Mouse (Mus musculus) heart, embryonic 12.5 days (tissue): ENCODE results near the gene Csf3. TPM values are rescaled to one million over a fixed set of nuclear protein-coding genes. Genes with fewer than 3 reads are reported as not detected.
A peak's percentile ranks its signal among the peaks of the same experiment; 100 is the strongest.

Experiments
- ATAC-seq: fragments of 200-750 bp; cut with Nextera tagmentation; 2 replicates; pipeline ENCODE4 v1.8.0; 2017; ENCODE audit warnings: moderate TSS enrichment, moderate library complexity; ENCODE audit not compliant: insufficient number of reproducible peaks, low FRiP score
- H3K27ac ChIP-seq: fragments of 300-500 bp; sonication (generic); 2 replicates; pipeline ENCODE4 v1.5.1; 2016; ENCODE audit warnings: mild to moderate bottlenecking, moderate library complexity; ENCODE audit not compliant: poor library complexity, severe bottlenecking
- H3K27me3 ChIP-seq: fragments of 300-500 bp; sonication (generic); replicated peaks from 2 replicates; pipeline ENCODE4 v1.6.1; 2016; ENCODE audit warnings: mild to moderate bottlenecking, moderate library complexity
- H3K36me3 ChIP-seq: fragments of 300-500 bp; sonication (generic); 2 replicates; pipeline ENCODE4 v1.6.1; 2016; ENCODE audit warnings: mild to moderate bottlenecking, moderate library complexity
- H3K4me1 ChIP-seq: fragments of 300-500 bp; sonication (generic); replicated peaks from 2 replicates; pipeline ENCODE4 v1.6.1; 2016; ENCODE audit warnings: mild to moderate bottlenecking
- H3K4me2 ChIP-seq: fragments of 300-500 bp; sonication (generic); 2 replicates; pipeline ENCODE4 v1.6.1; 2016; ENCODE audit warnings: mild to moderate bottlenecking, moderate library complexity
- H3K4me3 ChIP-seq: fragments of 300-500 bp; sonication (generic); 2 replicates; pipeline ENCODE4 v1.5.1; 2016; ENCODE audit warnings: mild to moderate bottlenecking
- H3K9ac ChIP-seq: fragments of 300-500 bp; sonication (generic); 2 replicates; pipeline ENCODE4 v1.6.1; 2016; ENCODE audit warnings: mild to moderate bottlenecking, moderate library complexity
- H3K9me3 ChIP-seq: fragments of 300-500 bp; sonication (generic); replicated peaks from 2 replicates; pipeline ENCODE4 v1.6.1; 2016; ENCODE audit warnings: mild to moderate bottlenecking, moderate library complexity
- WGBS: fragments of 180-500 bp; shearing (Covaris S2); methylation state at CpG from one replicate; pipeline ENCODE4 v1.1.7; 2016; 5-methylcytosine and 5-hydroxymethylcytosine counted together
- polyA plus RNA-seq: library from polyadenylated mRNA; unstranded; fragments of >200 nt; fragmentation: Nextera tagmentation; extraction: Ambion mirVana; gene quantifications from 2 replicates; pipeline ENCODE4 v1.2.1, GENCODE M21; 2016

Csf3 gene
- polyA plus RNA-seq, 1 experiment from 2014 or later: not detected

DNA sequence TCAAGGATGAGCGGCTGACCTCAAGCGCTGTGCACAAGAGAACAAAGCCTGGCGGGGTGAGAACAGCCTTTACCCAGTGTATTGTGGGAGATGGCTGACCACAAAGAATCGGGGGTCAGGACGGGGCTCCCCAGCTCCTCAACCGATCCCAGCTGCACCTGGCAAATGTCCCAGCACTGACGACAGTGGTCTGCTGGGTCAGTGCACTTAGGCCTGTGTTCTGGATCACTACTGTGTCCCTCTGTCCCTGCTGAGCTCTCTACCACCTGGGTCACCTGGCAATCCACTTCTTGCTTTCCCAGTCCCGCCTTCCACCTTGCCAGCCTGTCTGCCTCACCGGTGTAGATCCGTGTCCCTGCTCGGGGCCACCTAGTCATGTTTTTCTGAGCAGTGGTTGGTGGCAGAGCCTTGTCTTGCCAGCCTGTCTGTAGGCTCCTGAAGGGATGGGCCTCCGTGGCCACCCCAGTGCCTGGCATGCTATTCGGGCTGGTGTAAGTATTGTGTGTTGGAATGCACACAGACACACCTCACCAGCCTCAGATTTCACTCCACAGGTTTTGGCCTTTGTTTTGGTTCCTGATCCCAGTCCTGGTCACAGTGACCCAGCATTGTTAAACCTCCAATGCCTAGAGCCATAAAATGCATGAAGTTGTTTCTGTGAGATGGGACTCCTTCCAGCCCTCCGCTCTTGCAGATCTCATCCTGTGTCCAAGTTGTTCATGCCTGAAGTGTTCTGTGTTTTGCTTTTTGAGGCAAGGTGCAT lies 4.4 kb upstream of the Csf3 start:
- Histone ChIP-seq H3K4me3 (no peak overlapping the region), H3K9me3 (no peaks in the 10 kb centered on the region), H3K9ac (no peak overlapping the region), H3K4me1 (peaks cover 16% of the 10 kb centered on the region; the same call in 1 of the 2 replicates), H3K36me3 (peaks cover 62% of the 10 kb centered on the region), H3K27me3 (0 out of 2 replicates have a peak, but pooled peaks cover 4% of the 10 kb centered on the region), H3K27ac (no peak overlapping the region), H3K4me2 (no peak overlapping the region)
- ATAC-seq: no peak
- WGBS: 84% methylated on average over 14 of the region's 14 CpGs

DNA sequence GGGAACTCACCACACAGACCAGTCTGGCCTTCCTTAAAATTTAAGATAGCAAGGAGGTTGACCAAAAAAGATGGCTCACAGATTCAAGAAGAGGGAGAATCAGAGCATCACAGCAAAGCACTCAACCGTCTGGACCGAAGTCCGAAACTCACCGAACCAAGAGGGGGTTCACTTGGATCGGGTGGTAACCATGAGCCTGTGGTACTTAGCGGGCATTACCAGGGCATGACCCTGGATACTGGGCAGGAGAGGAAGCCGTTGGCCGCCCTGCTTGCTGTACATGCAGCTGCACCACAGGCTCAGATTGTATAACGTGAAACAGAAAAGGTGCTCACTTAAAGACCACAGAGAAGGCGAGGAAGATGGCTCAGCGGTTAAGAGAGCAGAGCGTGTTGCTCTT lies 3.8 kb upstream of the Csf3 start:
- no peak overlapping the region for H3K27ac ChIP-seq
- H3K4me3 ChIP-seq: no peak overlapping the region
- ATAC-seq: no peak
- WGBS: 88% methylated on average over 12 of the region's 12 CpGs
- no peaks in the 10 kb centered on the region for H3K9me3 ChIP-seq
- 0 out of 2 replicates have a peak, but pooled peaks cover 4% of the 10 kb centered on the region for H3K27me3 ChIP-seq
- H3K36me3 ChIP-seq: peaks cover 56% of the 10 kb centered on the region
- H3K4me1 ChIP-seq: peaks cover 16% of the 10 kb centered on the region; the same call in 1 of the 2 replicates
- no peak overlapping the region for H3K4me2 ChIP-seq
- no peak overlapping the region for H3K9ac ChIP-seq

DNA sequence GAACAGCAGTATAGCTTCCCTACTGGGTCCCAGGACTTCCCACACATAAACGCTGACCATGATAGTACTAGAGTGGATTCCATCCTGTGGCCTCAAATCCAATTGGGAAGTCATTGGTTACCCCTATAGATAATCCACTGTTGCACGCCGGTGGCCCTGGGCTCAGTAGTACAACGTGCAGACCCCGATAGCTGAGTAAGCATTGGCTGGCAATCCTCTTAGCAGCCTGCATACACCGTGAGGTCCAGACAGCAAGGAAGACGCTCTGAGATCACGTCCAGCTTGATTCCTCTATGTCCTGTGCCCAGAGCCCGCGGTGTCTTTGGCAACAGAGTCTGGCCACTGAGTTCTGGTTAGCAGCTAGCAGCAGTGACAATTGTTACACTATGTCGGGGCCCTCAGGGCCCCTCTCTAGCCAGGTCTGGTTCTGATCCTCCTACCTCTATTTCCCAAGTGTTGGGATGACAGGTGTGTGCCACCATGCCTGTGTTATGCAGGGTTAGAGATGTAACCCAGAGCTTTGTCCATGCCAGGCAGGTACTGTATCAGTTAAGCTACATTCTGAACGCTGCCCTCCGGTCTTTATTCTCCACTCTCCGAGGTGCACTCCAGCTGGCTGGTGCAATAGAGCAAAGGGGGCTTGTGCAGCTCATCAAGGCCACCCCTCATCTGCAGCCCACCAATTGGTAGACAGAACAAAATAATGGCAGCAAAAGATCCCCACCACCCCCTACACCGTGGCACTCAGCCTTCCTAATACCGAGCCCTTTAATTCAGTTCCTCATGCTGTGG lies 2.0 kb upstream of the Csf3 start:
- Histone ChIP-seq H3K9ac (no peak overlapping the region), H3K27me3 (0 out of 2 replicates have a peak, but pooled peaks cover 4% of the 10 kb centered on the region), H3K4me2 (no peak overlapping the region), H3K36me3 (peaks cover 38% of the 10 kb centered on the region), H3K4me1 (peaks cover 12% of the 10 kb centered on the region; the same call in 1 of the 2 replicates), H3K27ac (no peak overlapping the region), H3K4me3 (no peak overlapping the region), H3K9me3 (no peaks in the 10 kb centered on the region)
- 84% methylated on average over 16 of the region's 16 CpGs for WGBS
- ATAC-seq: no peak

DNA sequence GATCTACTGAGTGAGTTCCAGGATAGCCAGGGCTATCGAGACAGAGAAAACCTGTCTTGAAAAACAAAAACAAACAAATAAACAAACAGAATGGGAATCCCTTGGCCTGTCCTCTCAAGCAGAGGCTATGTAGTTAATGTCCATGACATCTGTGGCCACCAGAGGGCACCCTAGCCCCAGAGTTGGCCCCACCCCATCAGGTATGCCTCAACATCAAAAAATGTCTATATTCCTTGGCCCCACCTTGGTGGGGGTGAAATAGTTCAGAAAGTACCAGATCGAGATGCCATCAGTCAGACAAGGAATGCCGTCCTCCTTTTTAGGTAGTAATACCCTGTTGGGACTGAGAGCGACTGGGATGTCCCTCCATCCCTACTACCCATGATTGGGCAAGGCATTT lies 1.2 kb upstream of the Csf3 start:
- 0 out of 2 replicates have a peak, but pooled peaks cover 4% of the 10 kb centered on the region for H3K27me3 ChIP-seq
- no peak overlapping the region for H3K9ac ChIP-seq
- H3K4me3 ChIP-seq: no peak overlapping the region
- no peak overlapping the region for H3K4me2 ChIP-seq
- no peak; the same call in 1 of the 2 replicates for ATAC-seq
- WGBS: 36% methylated on average over 4 of the region's 4 CpGs
- H3K4me1 ChIP-seq: peaks cover 8% of the 10 kb centered on the region; the same call in 1 of the 2 replicates
- no peak overlapping the region for H3K27ac ChIP-seq
- H3K36me3 ChIP-seq: peaks cover 37% of the 10 kb centered on the region
- H3K9me3 ChIP-seq: no peaks in the 10 kb centered on the region

DNA sequence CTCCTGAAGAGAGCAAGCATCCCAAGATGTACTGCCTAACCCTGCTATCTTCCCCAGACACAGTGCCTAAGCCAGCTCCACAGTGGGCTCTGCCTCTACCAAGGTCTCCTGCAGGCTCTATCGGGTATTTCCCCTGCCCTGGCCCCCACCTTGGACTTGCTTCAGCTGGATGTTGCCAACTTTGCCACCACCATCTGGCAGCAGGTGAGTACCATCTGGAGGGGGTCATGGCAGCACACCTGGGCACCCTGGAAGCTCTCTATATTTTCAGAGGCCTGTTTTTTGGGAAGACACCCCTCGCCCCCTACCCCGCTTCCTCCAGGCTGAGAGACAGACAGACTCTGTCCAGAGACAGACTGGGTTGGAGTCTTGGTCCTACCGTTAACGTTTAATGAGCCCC lies 1.3 kb downstream of the Csf3 start:
- no peak overlapping the region for H3K4me2 ChIP-seq
- H3K9me3 ChIP-seq: no peaks in the 10 kb centered on the region
- 66% methylated on average over 5 of the region's 5 CpGs for WGBS
- H3K9ac ChIP-seq: no peak overlapping the region
- ATAC-seq: no peak
- no peak overlapping the region for H3K27ac ChIP-seq
- 0 out of 2 replicates have a peak, but pooled peaks cover 4% of the 10 kb centered on the region for H3K27me3 ChIP-seq
- H3K4me1 ChIP-seq: peaks cover 13% of the 10 kb centered on the region
- no peak overlapping the region for H3K4me3 ChIP-seq
- peaks cover 37% of the 10 kb centered on the region for H3K36me3 ChIP-seq

DNA sequence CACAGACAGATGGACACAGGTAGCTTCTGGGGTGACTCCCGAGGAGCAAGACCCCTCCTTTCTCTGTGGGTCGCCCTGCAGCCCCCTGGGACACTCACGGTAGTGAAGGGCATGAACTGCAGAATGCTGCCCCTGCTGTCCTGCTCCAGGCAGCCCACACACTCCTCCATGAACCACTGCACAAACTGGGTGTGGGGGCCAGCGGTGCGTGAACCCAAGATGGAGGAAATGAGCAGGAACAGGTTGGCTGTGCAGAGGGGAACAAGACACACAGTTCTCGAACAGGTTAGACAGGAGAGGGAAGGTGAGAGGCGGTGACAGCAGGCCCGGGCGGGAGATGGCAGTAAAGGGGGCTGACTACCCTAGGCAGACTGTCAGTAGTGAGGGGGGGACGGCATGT lies 4.0 kb downstream of the Csf3 start:
- no peak overlapping the region for H3K27ac ChIP-seq
- no peaks in the 10 kb centered on the region for H3K9me3 ChIP-seq
- no peak for ATAC-seq
- WGBS: 83% methylated on average over 10 of the region's 10 CpGs
- H3K4me1 ChIP-seq: peaks cover 39% of the 10 kb centered on the region
- H3K27me3 ChIP-seq: 0 out of 2 replicates have a peak, but pooled peaks cover 4% of the 10 kb centered on the region
- no peak overlapping the region for H3K4me2 ChIP-seq
- no peak overlapping the region for H3K4me3 ChIP-seq
- H3K9ac ChIP-seq: no peak overlapping the region
- peaks cover 57% of the 10 kb centered on the region for H3K36me3 ChIP-seq

DNA sequence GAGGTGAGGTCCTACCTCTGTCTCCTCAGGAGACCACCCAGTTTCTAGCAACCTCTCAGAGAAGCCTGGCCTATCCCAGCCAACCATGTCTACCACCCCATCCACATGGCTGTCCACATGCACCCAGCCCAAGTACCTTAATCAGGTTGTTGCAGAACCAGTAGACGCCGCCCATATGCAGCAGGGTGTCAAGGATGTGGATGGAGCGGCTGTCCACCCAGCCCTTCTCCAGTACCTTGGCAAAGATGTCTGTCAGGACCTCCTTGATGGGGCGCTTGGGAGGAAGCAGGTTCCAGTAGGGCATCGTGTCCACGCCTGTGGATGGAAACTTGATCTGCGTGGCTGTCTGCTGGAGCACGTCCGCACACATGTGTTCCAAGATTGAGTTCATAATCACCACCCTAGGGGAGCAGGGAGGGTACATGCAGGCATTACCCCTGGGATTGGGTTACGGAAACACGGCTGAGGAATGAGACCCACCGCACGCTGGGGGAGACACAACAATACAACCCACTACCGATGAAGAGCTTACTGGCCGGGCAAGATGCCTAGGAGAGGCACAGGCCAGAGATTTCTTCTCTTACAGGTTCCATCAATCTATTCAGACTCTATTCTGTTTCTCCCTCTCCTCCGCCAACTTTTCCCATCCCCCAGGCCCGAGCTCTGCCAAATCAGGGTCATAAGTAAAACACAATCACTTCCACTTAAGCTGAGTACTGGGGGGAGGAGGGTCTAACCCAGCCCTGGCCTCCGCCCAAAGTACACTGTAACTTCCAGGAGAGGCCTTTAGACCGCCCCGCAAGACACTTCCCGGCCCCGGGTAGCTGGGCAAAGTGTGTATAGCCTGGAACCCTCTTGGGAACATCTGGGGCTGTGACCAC lies 6.6 kb downstream of the Csf3 start:
- H3K4me2 ChIP-seq: no peak overlapping the region
- H3K4me1 ChIP-seq: peaks cover 42% of the 10 kb centered on the region
- ATAC-seq: peak; percentile 41; the same call in 1 of the 2 replicates
- peak overlapping the region; percentile 52 for H3K27ac ChIP-seq
- H3K27me3 ChIP-seq: no peaks in the 10 kb centered on the region
- H3K9me3 ChIP-seq: no peaks in the 10 kb centered on the region
- WGBS: 84% methylated on average over 22 of the region's 22 CpGs
- no peak overlapping the region for H3K4me3 ChIP-seq
- H3K9ac ChIP-seq: no peak overlapping the region
- peaks cover 66% of the 10 kb centered on the region for H3K36me3 ChIP-seq

DNA sequence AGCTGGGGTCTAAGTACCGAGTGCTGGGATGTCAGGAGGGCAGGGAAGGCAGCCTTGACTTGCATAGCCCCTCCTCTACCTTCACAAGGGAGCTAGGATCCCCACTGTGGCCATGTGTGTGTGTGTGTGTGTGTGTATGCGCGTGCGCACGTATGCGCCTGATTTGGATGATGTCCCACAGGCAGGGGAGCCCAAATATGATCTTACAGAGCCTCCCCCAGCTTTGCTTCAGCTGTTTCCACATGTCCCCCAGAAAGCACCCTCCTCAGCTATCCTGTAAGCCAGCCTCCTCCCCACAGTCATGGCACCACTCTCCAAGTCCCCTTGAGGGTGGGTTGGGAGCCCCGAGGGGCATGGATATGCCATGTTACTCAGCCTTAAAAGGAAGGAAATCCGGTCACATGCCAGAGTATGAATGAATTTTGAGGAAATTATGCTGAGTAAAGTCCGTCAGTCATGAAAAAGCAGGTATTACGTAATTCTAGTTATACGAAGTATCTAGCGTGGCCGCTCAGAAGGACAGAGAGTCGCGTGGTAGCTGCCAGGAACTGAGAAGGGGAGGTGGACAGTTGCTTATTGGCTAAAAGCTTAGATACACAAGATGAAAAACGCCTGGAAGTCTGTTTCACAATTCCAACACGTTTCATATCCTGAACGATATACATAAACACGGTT lies 7.4 kb downstream of the Csf3 start:
- ATAC-seq: no peak
- no peak overlapping the region for H3K4me2 ChIP-seq
- H3K27ac ChIP-seq: peak overlapping the region; percentile 52

DNA sequence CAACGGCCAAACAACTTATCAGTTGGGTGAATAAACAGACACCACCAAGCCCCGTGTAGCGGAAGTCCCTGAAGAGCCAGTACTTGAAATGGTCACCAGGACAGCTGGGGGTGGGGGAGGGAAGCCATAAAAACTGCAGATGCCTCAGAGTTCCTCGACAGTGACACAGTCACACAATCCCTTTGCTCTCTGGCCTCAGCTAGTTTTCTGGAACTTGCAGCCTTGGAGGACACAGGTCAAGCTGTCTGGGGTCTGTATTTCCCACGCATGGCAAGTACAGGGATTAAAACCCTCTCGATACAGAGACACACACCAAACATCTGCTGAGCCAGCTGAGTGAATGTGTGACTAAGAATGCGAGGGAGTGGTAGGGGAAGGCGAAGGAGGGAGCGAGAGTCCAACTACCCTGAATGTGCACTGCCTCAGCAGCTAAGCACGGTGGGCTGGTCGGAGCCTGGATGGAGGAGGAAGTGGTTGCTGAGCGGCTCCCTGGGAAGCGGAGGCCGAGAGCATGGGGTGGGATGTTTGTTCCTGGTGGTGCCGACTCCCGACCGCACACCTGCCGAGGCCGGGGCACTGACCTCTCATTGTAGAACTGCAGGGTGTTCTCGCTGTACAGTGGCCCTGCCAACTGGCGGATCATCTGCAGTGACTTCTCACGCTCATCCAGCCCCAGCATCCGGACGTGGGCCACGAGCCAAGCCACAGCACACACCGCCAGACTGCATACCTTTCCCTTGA lies 8.1 kb downstream of the Csf3 start:
- no peak overlapping the region for H3K4me3 ChIP-seq
- peaks cover 81% of the 10 kb centered on the region for H3K36me3 ChIP-seq
- 75% methylated on average over 26 of the region's 26 CpGs for WGBS
- peaks cover 42% of the 10 kb centered on the region for H3K4me1 ChIP-seq
- H3K9ac ChIP-seq: no peak overlapping the region
- H3K4me2 ChIP-seq: no peak overlapping the region
- peak overlapping the region; percentile 26; the same call in 1 of the 2 replicates for H3K27ac ChIP-seq
- no peaks in the 10 kb centered on the region for H3K27me3 ChIP-seq
- ATAC-seq: no peak
- no peaks in the 10 kb centered on the region for H3K9me3 ChIP-seq

More for the DNA sequence above, 7.4 kb downstream of the Csf3 start:
- 86% methylated on average over 19 of the region's 19 CpGs for WGBS
- Histone ChIP-seq H3K36me3 (peaks cover 74% of the 10 kb centered on the region), H3K9me3 (no peaks in the 10 kb centered on the region), H3K9ac (no peak overlapping the region), H3K27me3 (no peaks in the 10 kb centered on the region), H3K4me1 (peaks cover 42% of the 10 kb centered on the region), H3K4me3 (no peak overlapping the region)
